Mouse (Mus musculus) limb, embryonic 14.5 days (tissue): ENCODE results near the gene Pax2. TPM values are rescaled to one million over a fixed set of nuclear protein-coding genes. Genes with fewer than 3 reads are reported as not detected.

Experiments used
- ATAC-seq: fragments of 200-750 bp; cut with Nextera tagmentation; 2 replicates; pipeline ENCODE4 v1.8.0; 2017; ENCODE audit warnings: low read depth, moderate number of reproducible peaks, moderate TSS enrichment; ENCODE audit not compliant: low FRiP score
- DNase-seq: peaks from one replicate; pipeline ENCODE4 v3.0.0-alpha.2; 2015; ENCODE audit warnings: low spot score
- H3K27ac ChIP-seq: fragments of 300-500 bp; sonication (generic); replicated peaks from 2 replicates; pipeline ENCODE4 v1.5.1; 2014; ENCODE audit warnings: low read depth, mild to moderate bottlenecking, low read length, moderate library complexity, mixed read lengths
- H3K27me3 ChIP-seq: fragments of 300-500 bp; sonication (generic); 2 replicates; pipeline ENCODE4 v1.6.1; 2014; ENCODE audit warnings: low read length, mixed read lengths; ENCODE audit not compliant: control insufficient read depth, insufficient read depth
- H3K36me3 ChIP-seq: fragments of 300-500 bp; sonication (generic); 2 replicates; pipeline ENCODE4 v1.6.1; 2014; ENCODE audit warnings: mild to moderate bottlenecking, low read length, moderate library complexity, mixed read lengths; ENCODE audit not compliant: control insufficient read depth, insufficient read depth
- H3K4me1 ChIP-seq: fragments of 300-500 bp; sonication (generic); 2 replicates; pipeline ENCODE4 v1.6.1; 2014; ENCODE audit warnings: antibody characterized with exemption, low read length, mixed read lengths; ENCODE audit not compliant: control insufficient read depth, insufficient read depth
- H3K4me2 ChIP-seq: fragments of 300-500 bp; sonication (generic); replicated peaks from 2 replicates; pipeline ENCODE4 v1.6.1; 2014; ENCODE audit warnings: low read depth, mild to moderate bottlenecking, low read length, moderate library complexity; ENCODE audit not compliant: severe bottlenecking
- H3K4me3 ChIP-seq: fragments of 300-500 bp; sonication (generic); replicated peaks from 2 replicates; pipeline ENCODE4 v1.5.1; 2014; ENCODE audit warnings: low read length
- H3K9ac ChIP-seq: fragments of 300-500 bp; sonication (generic); 2 replicates; pipeline ENCODE4 v1.6.1; 2014; ENCODE audit warnings: mild to moderate bottlenecking, low read depth, low read length, moderate library complexity; ENCODE audit not compliant: severe bottlenecking
- H3K9me3 ChIP-seq: fragments of 300-500 bp; sonication (generic); 2 replicates; pipeline ENCODE4 v1.6.1; 2016; ENCODE audit warnings: low read length; ENCODE audit not compliant: control insufficient read depth
- POLR2A ChIP-seq: fragments of 200-500 bp; IDR thresholded peaks from 2 replicates; pipeline ENCODE4 v1.8.0; 2012; ENCODE audit warnings: inconsistent platforms, mild to moderate bottlenecking, moderate library complexity, borderline replicate concordance; ENCODE audit not compliant: insufficient read depth, insufficient read length; ENCODE audit errors: extremely low read depth
- WGBS: fragments of 180-500 bp; shearing (Covaris S2); extraction: QIAGEN DNeasy Blood & Tissue Kit; methylation state at CpG from one replicate; pipeline ENCODE4 v1.1.7; 2014; 5-methylcytosine and 5-hydroxymethylcytosine counted together
- polyA plus RNA-seq, 2 experiments: library from polyadenylated mRNA; depleted of rRNA in 1 of 2; stranded (reverse) in 1 of 2; unstranded in 1 of 2; fragments of >200 nt; fragmentation: Nextera tagmentation in 1 of 2; extraction: Ambion mirVana in 1 of 2; gene quantifications; 2 replicates each; pipeline versions ENCODE4 v1.2.1 to v1.2.3; 2012 to 2014

The Pax2 gene
- polyA plus RNA-seq, 2 experiments = 0.05 TPM; not detected in 1

GRCm38 (mm10) chr19:44720194-44720521 lies 35.7 kb upstream of the Pax2 start:
- H3K36me3 ChIP-seq = no peaks in the 10 kb centered on the region
- no peak for TF ChIP-seq POLR2A
- H3K4me2 ChIP-seq = peak overlapping the region; percentile 74
- peak overlapping the region; percentile 38; the same call in 1 of the 2 replicates for H3K9ac ChIP-seq
- peak overlapping the region; percentile 43 for H3K4me3 ChIP-seq
- ATAC-seq (no peak), DNase-seq (peak; percentile 13)
- H3K4me1 ChIP-seq = peaks cover 17% of the 10 kb centered on the region
- 1% methylated on average over 28 of the region's 29 CpGs for WGBS
- no peak overlapping the region for H3K27ac ChIP-seq
- no peaks in the 10 kb centered on the region for H3K9me3 ChIP-seq
- H3K27me3 ChIP-seq = peaks cover 60% of the 10 kb centered on the region

- Histone ChIP-seq H3K27me3 (peaks cover 67% of the 10 kb centered on the region), H3K4me2 (peak overlapping the region; percentile 51), H3K36me3 (no peaks in the 10 kb centered on the region), H3K4me3 (peak overlapping the region; percentile 31), H3K9me3 (no peaks in the 10 kb centered on the region), H3K4me1 (peaks cover 21% of the 10 kb centered on the region), H3K27ac (no peak overlapping the region), H3K9ac (peak overlapping the region; percentile 31; the same call in 1 of the 2 replicates)
- TF ChIP-seq POLR2A = no peak
- DNase-seq (peak; percentile 63), ATAC-seq (no peak)
- under 1% methylated on average over 36 of the region's 36 CpGs for WGBS
These were observed 32.0 kb upstream of the Pax2 start for GRCm38 (mm10) chr19:44723611-44724440.

- H3K4me3 ChIP-seq = peak overlapping the region; percentile 51
- H3K27me3 ChIP-seq = peaks cover 44% of the 10 kb centered on the region
- ATAC-seq (peak; percentile 77; the same call in 1 of the 2 replicates), DNase-seq (peak; percentile 69)
- peak overlapping the region; percentile 83 for H3K9ac ChIP-seq
- H3K27ac ChIP-seq = no peak overlapping the region
- no peaks in the 10 kb centered on the region for H3K36me3 ChIP-seq
- peak overlapping the region; percentile 78 for H3K4me2 ChIP-seq
- WGBS = 1% methylated on average over 52 of the region's 55 CpGs
- 0 out of 2 replicates have a peak, but pooled peaks have one; percentile 19 for TF ChIP-seq POLR2A
- no peaks in the 10 kb centered on the region for H3K9me3 ChIP-seq
- H3K4me1 ChIP-seq = peaks cover 12% of the 10 kb centered on the region; the same call in 1 of the 2 replicates
These were observed 29.7 kb upstream of the Pax2 start for GRCm38 (mm10) chr19:44725951-44726791.

- H3K27ac ChIP-seq = no peak overlapping the region
- no peak overlapping the region for H3K4me2 ChIP-seq
- no peaks in the 10 kb centered on the region for H3K9me3 ChIP-seq
- peaks cover 77% of the 10 kb centered on the region for H3K27me3 ChIP-seq
- no peaks in the 10 kb centered on the region for H3K4me1 ChIP-seq
- H3K9ac ChIP-seq = no peak overlapping the region
- no peak for ATAC-seq
- H3K36me3 ChIP-seq = no peaks in the 10 kb centered on the region
- H3K4me3 ChIP-seq = no peak overlapping the region
- WGBS = under 1% methylated on average over 21 of the region's 21 CpGs
- TF ChIP-seq POLR2A = no peak
- DNase-seq = no peak
These were observed 21.7 kb upstream of the Pax2 start for GRCm38 (mm10) chr19:44734116-44734515.

- peaks cover 82% of the 10 kb centered on the region for H3K27me3 ChIP-seq
- ATAC-seq (no peak), DNase-seq (no peak)
- no peak overlapping the region for H3K9ac ChIP-seq
- no peak overlapping the region for H3K27ac ChIP-seq
- 0 out of 2 replicates have a peak overlapping the region, but pooled peaks have one; percentile 10 for H3K4me3 ChIP-seq
- no peaks in the 10 kb centered on the region for H3K36me3 ChIP-seq
- 1% methylated on average over 33 of the region's 33 CpGs for WGBS
- H3K4me2 ChIP-seq = no peak overlapping the region
- H3K9me3 ChIP-seq = no peaks in the 10 kb centered on the region
- no peaks in the 10 kb centered on the region for H3K4me1 ChIP-seq
- no peak for TF ChIP-seq POLR2A
These were observed 21.2 kb upstream of the Pax2 start for GRCm38 (mm10) chr19:44734682-44735081.
